Mouse (Mus musculus) hindbrain, embryonic 11.5 days (tissue): Measurements from ENCODE around the gene Ccdc97. TPM values are rescaled to one million over a fixed set of nuclear protein-coding genes. Genes with fewer than 3 reads are reported as not detected.

Experiments used
- ATAC-seq: fragments of 200-750 bp; cut with Nextera tagmentation; 2 replicates; pipeline ENCODE4 v1.8.0; 2017; ENCODE audit warnings: mild to moderate bottlenecking, moderate TSS enrichment, moderate library complexity; ENCODE audit not compliant: low FRiP score
- DNase-seq: peaks from one replicate; pipeline ENCODE4 v3.0.0-alpha.2; 2015; ENCODE audit warnings: low spot score
- H3K27ac ChIP-seq: fragments of 300-500 bp; sonication (generic); 2 replicates; pipeline ENCODE4 v1.5.1; 2014; ENCODE audit warnings: mild to moderate bottlenecking, low read depth, low read length
- H3K27me3 ChIP-seq: fragments of 300-500 bp; sonication (generic); 2 replicates; pipeline ENCODE4 v1.6.1; 2014; ENCODE audit warnings: mild to moderate bottlenecking, low read length, moderate library complexity, mixed read lengths; ENCODE audit not compliant: control insufficient read depth, insufficient read depth
- H3K36me3 ChIP-seq: fragments of 300-500 bp; sonication (generic); 2 replicates; pipeline ENCODE4 v1.6.1; 2014; ENCODE audit warnings: mild to moderate bottlenecking, low read length, moderate library complexity, mixed read lengths; ENCODE audit not compliant: control insufficient read depth, insufficient read depth
- H3K4me1 ChIP-seq: fragments of 300-500 bp; sonication (generic); replicated peaks from 2 replicates; pipeline ENCODE4 v1.6.1; 2014; ENCODE audit warnings: low read length, mixed read lengths; ENCODE audit not compliant: control insufficient read depth, insufficient read depth
- H3K4me2 ChIP-seq: fragments of 300-500 bp; sonication (generic); replicated peaks from 2 replicates; pipeline ENCODE4 v1.6.1; 2014; ENCODE audit warnings: mild to moderate bottlenecking, low read depth, low read length
- H3K4me3 ChIP-seq: fragments of 300-500 bp; sonication (generic); 2 replicates; pipeline ENCODE4 v1.5.1; 2014; ENCODE audit warnings: low read depth, low read length
- H3K9ac ChIP-seq: fragments of 300-500 bp; sonication (generic); 2 replicates; pipeline ENCODE4 v1.6.1; 2014; ENCODE audit warnings: low read depth, low read length
- H3K9me3 ChIP-seq: fragments of 300-500 bp; sonication (generic); 2 replicates; pipeline ENCODE4 v1.6.1; 2016; ENCODE audit warnings: low read length; ENCODE audit not compliant: control insufficient read depth
- WGBS: fragments of 180-500 bp; shearing (Covaris S2); extraction: QIAGEN DNeasy Blood & Tissue Kit; methylation state at CpG from one replicate; pipeline ENCODE4 v1.1.7; 2014; 5-methylcytosine and 5-hydroxymethylcytosine counted together
- polyA plus RNA-seq: library from polyadenylated mRNA; unstranded; fragments of >200 nt; fragmentation: Nextera tagmentation; extraction: Ambion mirVana; gene quantifications from 2 replicates; pipeline ENCODE4 v1.2.1, GENCODE M21; 2014

Gene Ccdc97
- polyA plus RNA-seq, 1 experiment from 2014 or later, result 33.7 TPM

DNA sequence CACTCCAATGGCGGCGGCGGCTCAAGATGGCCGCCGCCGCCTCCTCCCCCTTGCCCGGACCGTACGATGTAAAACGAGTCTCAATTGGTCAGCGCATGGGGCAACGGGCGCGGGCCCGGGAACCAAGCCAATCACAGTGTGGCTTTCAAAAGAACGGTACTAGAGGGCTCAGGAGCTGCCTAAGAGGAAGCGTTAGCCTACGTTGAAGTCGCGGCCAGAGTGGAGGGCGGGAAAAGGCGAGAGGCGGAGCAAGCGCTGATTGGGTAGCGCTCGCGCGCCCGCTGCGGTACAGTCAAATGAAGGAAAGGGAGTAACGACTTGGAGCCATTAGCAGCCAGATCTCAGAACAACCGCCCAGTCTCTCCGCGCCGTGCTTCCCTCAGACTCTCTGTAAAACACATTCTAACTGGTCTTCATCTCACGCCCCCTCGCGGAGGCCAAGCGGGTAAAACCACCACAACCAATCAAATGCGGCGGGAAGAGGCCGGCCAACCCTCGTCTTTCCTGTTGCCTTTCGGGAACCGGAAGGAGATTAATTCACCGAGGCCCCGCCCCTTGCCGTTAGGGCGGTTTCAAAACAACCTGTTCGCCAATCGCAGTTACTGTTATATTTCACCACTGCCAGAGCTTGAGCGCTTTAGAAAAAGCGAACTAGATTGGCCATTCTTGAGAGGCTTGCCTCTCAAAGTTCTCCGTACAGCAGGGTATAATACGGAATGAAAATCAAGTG lies 36.0 kb upstream of the Ccdc97 start, which contains the start of gene Hnrnpul1:
Hnrnpul1 (minus strand) TSS at position 20 of the 730 bp plus-strand sequence.
- peak within 1 kb of the TSS; percentile 99 for H3K4me3 ChIP-seq
- ATAC-seq (peak; percentile 94), DNase-seq (peak; percentile 98)
- no peaks in the 10 kb centered on the region for H3K27me3 ChIP-seq
- peaks cover 3% of the 10 kb centered on the region; the same call in 1 of the 2 replicates for H3K36me3 ChIP-seq
- peak within 1 kb of the TSS; percentile 80 for H3K4me2 ChIP-seq
- peak within 1 kb of the TSS; percentile 96 for H3K27ac ChIP-seq
- H3K4me1 ChIP-seq, result peaks cover 9% of the 10 kb centered on the region
- peak within 1 kb of the TSS; percentile 98 for H3K9ac ChIP-seq
- no peaks in the 10 kb centered on the region for H3K9me3 ChIP-seq
- under 1% methylated on average over 55 of the region's 55 CpGs for WGBS

DNA sequence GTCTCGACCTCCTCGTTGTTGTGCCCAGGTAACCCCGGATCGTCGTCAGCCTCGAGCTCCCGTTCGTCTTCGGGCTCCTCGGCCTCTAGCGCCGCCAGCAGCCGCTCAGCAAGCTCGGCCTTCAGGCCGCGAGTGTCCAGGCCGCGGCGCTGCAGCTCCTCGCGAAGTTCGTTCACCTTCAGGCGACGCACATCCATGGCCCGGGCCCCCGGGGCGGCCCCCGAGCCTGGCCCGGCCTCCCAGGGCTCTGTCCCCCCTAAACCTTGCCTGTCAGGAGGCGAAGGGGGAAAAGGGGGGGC lies 35.5 kb upstream of the Ccdc97 start:
- 2% methylated on average over 26 of the region's 30 CpGs for WGBS
- Histone ChIP-seq H3K4me1 (peaks cover 9% of the 10 kb centered on the region), H3K9me3 (no peaks in the 10 kb centered on the region), H3K36me3 (peaks cover 3% of the 10 kb centered on the region; the same call in 1 of the 2 replicates), H3K9ac (peak overlapping the region; percentile 98), H3K27ac (peak overlapping the region; percentile 96), H3K4me3 (peak overlapping the region; percentile 99), H3K27me3 (no peaks in the 10 kb centered on the region), H3K4me2 (peak overlapping the region; percentile 80)
- no peak for DNase-seq
- no peak for ATAC-seq

DNA sequence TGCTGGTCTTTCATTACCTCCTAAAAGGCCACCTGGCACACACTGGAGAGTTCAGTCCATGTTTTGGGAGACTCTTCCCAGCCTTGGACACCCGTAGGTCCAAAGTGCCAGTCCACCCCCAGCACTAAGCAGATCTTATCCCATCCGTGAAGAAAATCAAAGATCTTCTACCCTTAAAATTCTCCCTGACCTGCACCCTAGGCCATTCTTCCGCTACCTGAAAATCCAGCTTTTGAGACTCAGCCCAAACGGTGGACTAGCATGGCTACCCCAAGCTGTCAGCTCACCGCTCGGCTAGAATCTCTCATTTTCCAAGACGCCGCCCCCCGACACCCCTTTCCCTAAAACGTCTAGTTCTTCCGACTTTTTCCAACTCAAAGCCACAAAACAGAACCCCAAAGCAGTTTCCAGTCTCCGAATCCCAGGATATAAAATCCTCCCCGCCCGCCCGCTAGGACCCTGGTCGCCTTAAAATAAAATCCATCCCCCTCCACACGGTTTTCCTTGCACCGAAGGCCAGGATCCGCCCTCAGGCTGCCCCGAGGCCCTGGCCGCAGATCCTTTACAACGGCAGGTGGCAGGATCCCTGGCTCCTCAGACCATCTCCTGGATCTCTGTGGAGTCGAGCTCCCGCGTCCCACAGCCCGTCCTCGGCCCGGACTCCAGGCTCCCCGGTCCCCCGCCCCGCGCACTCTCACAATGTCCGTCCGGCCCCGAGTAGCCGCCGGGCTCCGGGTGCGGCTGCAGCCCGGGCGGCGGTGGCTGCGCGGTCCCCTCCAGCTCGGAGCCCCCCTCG lies 35.0 kb upstream of the Ccdc97 start:
- H3K9ac ChIP-seq, result peak overlapping the region; percentile 98
- DNase-seq (no peak), ATAC-seq (peak; percentile 25)
- H3K4me3 ChIP-seq, result peak overlapping the region; percentile 99
- H3K4me2 ChIP-seq, result peak overlapping the region; percentile 80
- peak overlapping the region; percentile 96 for H3K27ac ChIP-seq
- H3K4me1 ChIP-seq, result peaks cover 9% of the 10 kb centered on the region
- WGBS, result under 1% methylated on average over 42 of the region's 46 CpGs
- H3K27me3 ChIP-seq, result no peaks in the 10 kb centered on the region
- no peaks in the 10 kb centered on the region for H3K9me3 ChIP-seq
- peaks cover 4% of the 10 kb centered on the region; the same call in 1 of the 2 replicates for H3K36me3 ChIP-seq

DNA sequence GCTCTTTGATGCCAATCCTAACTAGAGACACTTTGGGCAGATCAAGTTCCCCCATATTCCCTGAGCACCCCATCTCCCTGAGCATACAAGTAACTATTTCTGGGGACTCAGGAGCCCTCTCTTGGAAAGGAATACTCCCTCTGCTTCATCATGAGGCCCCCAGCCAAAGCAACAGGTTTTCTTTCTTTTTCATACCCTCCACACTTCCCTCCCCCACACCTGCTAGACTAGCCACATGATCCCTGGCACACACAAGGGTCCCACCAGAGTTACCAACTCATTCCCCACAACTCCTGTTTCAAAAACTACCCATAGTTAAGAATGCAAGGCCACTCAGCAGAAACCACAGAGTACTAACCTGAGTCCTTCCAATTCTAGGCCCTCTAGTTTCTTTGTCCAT lies 34.2 kb upstream of the Ccdc97 start:
- Histone ChIP-seq H3K27ac (no peak overlapping the region), H3K4me1 (peaks cover 9% of the 10 kb centered on the region), H3K4me2 (peak overlapping the region; percentile 80), H3K4me3 (peak overlapping the region; percentile 99), H3K36me3 (peaks cover 11% of the 10 kb centered on the region; the same call in 1 of the 2 replicates), H3K9ac (peak overlapping the region; percentile 98), H3K27me3 (no peaks in the 10 kb centered on the region), H3K9me3 (no peaks in the 10 kb centered on the region)
- DNase-seq, result no peak
- ATAC-seq, result no peak

DNA sequence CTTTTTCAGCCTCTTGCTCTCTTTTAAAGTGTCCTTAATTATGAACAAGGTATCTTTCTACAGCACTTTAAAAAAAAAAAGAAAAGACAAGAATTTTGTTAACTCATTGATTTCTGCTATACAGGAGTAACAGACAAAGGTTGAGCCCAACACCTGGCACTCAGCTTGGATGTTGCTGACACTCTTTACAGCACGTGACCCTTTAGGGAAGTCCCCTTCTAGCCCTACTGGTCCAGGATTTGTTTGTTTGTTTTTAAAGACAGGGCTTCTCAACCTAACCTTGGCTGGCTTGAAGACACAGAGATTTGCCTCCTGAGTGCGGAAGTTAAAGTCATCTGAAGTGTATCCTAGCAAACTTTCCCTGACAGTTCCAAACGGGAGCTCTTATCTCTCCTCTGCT lies 28.0 kb upstream of the Ccdc97 start:
- H3K9me3 ChIP-seq, result no peaks in the 10 kb centered on the region
- no peak overlapping the region for H3K4me2 ChIP-seq
- H3K27me3 ChIP-seq, result no peaks in the 10 kb centered on the region
- H3K36me3 ChIP-seq, result peaks cover 43% of the 10 kb centered on the region
- DNase-seq (no peak), ATAC-seq (no peak)
- H3K27ac ChIP-seq, result no peak overlapping the region
- H3K4me1 ChIP-seq, result no peaks in the 10 kb centered on the region
- H3K9ac ChIP-seq, result no peak overlapping the region
- 86% methylated on average over 3 of the region's 3 CpGs for WGBS
- H3K4me3 ChIP-seq, result no peak overlapping the region

DNA sequence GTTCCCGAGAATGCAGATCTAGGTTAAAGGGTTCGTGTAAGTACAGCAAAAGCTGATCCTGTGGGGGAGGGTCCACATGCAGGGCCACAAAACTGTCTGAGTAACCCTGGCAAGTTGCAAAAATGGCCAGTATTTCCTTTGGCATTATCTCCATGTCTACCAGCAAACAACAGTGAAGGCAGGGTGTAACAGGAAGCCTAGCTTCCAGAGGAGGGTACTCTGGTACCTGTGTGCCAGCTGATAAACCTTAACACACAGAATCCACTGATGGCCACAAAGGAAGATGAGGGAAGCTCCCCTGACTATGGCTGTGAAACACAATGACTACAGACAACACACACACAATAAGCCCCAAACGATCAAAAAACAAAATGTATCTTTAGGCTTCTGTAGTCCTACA lies 19.4 kb upstream of the Ccdc97 start:
- 95% methylated on average over 3 of the region's 3 CpGs for WGBS
- ATAC-seq, result no peak
- H3K27ac ChIP-seq, result no peak overlapping the region

DNA sequence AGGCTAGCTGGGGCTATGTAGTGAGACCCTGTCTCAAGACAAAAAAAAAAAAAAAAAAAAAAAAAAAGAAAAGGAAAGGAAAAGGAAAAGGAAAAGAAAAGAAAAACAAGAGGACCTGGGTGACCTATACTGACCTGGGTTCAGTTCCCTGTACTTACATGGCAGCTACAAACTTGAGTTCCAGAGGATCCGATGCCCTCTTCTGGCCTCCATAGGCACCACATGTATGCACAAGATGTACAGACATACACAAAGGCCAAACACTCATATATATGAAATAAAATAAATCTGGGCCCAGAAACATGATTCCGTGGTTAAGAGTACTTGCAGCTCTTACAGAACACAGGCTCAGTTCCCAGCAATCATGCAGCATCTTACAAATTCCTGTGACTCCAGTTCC lies 18.0 kb upstream of the Ccdc97 start:
- Histone ChIP-seq H3K27me3 (no peaks in the 10 kb centered on the region), H3K4me3 (no peak overlapping the region), H3K4me2 (no peak overlapping the region), H3K9me3 (no peaks in the 10 kb centered on the region), H3K36me3 (peaks cover 40% of the 10 kb centered on the region), H3K27ac (no peak overlapping the region), H3K4me1 (no peaks in the 10 kb centered on the region), H3K9ac (no peak overlapping the region)
- WGBS, result 99% methylated on average over 2 of the region's 2 CpGs
- DNase-seq (no peak), ATAC-seq (no peak)

More for the DNA sequence above, 19.4 kb upstream of the Ccdc97 start:
- H3K4me1 ChIP-seq, result no peaks in the 10 kb centered on the region
- H3K4me2 ChIP-seq, result no peak overlapping the region
- H3K36me3 ChIP-seq, result peaks cover 39% of the 10 kb centered on the region
- no peak overlapping the region for H3K9ac ChIP-seq
- no peaks in the 10 kb centered on the region for H3K9me3 ChIP-seq
- no peak for DNase-seq
- no peak overlapping the region for H3K4me3 ChIP-seq
- H3K27me3 ChIP-seq, result no peaks in the 10 kb centered on the region

DNA sequence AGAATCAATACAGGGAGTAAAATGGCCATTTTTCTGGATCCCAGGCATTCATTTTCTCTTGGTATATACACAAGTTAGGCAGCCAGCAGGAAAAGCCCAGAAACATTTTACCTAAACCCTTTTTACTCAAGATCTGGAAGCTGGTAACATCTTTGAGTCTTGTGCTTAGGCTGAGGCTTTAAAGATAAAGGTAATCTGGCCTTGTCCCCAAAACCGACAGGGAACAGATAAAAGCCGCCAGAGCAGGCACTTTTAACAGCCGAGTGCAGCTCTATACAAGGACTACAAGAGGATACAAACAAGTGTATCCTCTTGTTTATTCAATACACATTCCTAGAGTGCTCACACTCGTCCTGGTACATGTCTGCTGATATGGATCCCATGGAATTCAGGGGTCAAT lies 16.1 kb upstream of the Ccdc97 start:
- no peak for ATAC-seq
- Histone ChIP-seq H3K27me3 (no peaks in the 10 kb centered on the region), H3K4me3 (no peak overlapping the region), H3K36me3 (peaks cover 35% of the 10 kb centered on the region), H3K9ac (no peak overlapping the region), H3K9me3 (no peaks in the 10 kb centered on the region), H3K4me2 (no peak overlapping the region), H3K4me1 (no peaks in the 10 kb centered on the region), H3K27ac (no peak overlapping the region)
- DNase-seq, result no peak
- WGBS, result 86% methylated on average over 4 of the region's 4 CpGs
